Comparison of ENCODE assay signal across 32 mouse cellular contexts in genomic region chr6:29449858-29450257, GRCm38 (mm10). TPM values are rescaled to one million over a fixed set of nuclear protein-coding genes. Genes with fewer than 3 reads are reported as not detected.
A peak's percentile ranks its signal among the peaks of the same experiment; 100 is the strongest.
DNase-seq lines count a peak whose midpoint lies in the region; ATAC-seq and TF ChIP-seq lines count a peak whose summit lies in the region.
"Had no signal": no experiment of that assay in that cellular context is flagged by ENCODE, and none has a peak within 500 bp of the region (broad histone marks: within the 10 kb centered on the region; RNA-seq: fewer than 3 reads in every experiment).

No protein-coding gene starts in this region.

- TF ChIP-seq RAD21 in CH12.LX (IDR thresholded peaks at IDR 0.05; ENCODE audit: low read depth, low read length) (no peak; the same call in 1 of the 2 replicates), MEL (IDR thresholded peaks at IDR 0.05; ENCODE audit: low read depth, low read length) (no peak)

- H3K36me3 ChIP-seq in midbrain, postnatal 0 days (ENCODE audit: insufficient read depth, low read length): no peaks in the 10 kb centered on the region
- peaks cover 7% of the 10 kb centered on the region; the same call in 1 of the 2 replicates for H3K36me3 ChIP-seq in midbrain, embryonic 13.5 days
- H3K36me3 ChIP-seq in CH12.LX (replicated peaks in 1 of 2; ENCODE audit: control insufficient read depth in 1 of 2, insufficient read depth in 1 of 2, low read length in 1 of 2): peaks cover 9 to 17% of the 10 kb centered on the region in 2 experiments
- no peaks in the 10 kb centered on the region; a peak in 1 of 4 replicates for H3K36me3 ChIP-seq in MEL (ENCODE audit: control insufficient read depth in 1 of 2, insufficient read depth in 2 of 2, low read length in 2 of 2)

- no peaks in the 10 kb centered on the region for H3K4me1 ChIP-seq in midbrain, postnatal 0 days (ENCODE audit: insufficient read depth, low read length)
- no peaks in the 10 kb centered on the region for H3K4me1 ChIP-seq in midbrain, embryonic 13.5 days (replicated peaks)
- peaks cover 10 to 11% of the 10 kb centered on the region in 2 experiments for H3K4me1 ChIP-seq in CH12.LX (ENCODE audit: control insufficient read depth in 1 of 2, insufficient read depth in 2 of 2)
- H3K4me1 ChIP-seq in MEL (ENCODE audit: control insufficient read depth in 1 of 2, insufficient read depth in 2 of 2, low read length in 2 of 2): peaks cover 2 to 4% of the 10 kb centered on the region in 2 experiments; a peak in 2 of 4 replicates
- H3K4me1 ChIP-seq: hindbrain, embryonic 10.5 days; limb, embryonic 15.5 days; stomach, embryonic 15.5 days had no signal

- no peak for TF ChIP-seq CTCF in midbrain, postnatal 0 days (IDR thresholded peaks at IDR 0.05)
- TF ChIP-seq CTCF in CH12.LX (conservative IDR thresholded peaks at IDR 0.05 in 1 of 2, IDR thresholded peaks at IDR 0.05 in 1 of 2; ENCODE audit: low read depth in 2 of 2, low read length in 2 of 2) (0 out of 4 replicates have a peak, but pooled peaks of 1 of the 2 experiments have one; percentile 4), MEL (IDR thresholded peaks at IDR 0.05 in 2 of 3, conservative IDR thresholded peaks at IDR 0.05 in 1 of 3; ENCODE audit: control insufficient read depth in 1 of 3, insufficient read depth in 1 of 3, low read depth in 2 of 3, low read length in 3 of 3, poor library complexity in 1 of 3, severe bottlenecking in 1 of 3) (no peak)

- no peak for DNase-seq in midbrain, postnatal 0 days (ENCODE audit: low spot score)
- DNase-seq in CH12.LX (ENCODE audit: extremely low read depth): peak; percentile 83
- peak; percentile 88 for DNase-seq in MEL (ENCODE audit: low read depth, low spot score)
- DNase-seq in kidney, postnatal 14 days: no peak
- no peak for DNase-seq in kidney, adult 9 months
- no peak for DNase-seq in ovary, postnatal 36 days (ENCODE audit: low spot score)
- DNase-seq: adrenal gland, postnatal 10 days; cerebellum, adult 18-20 months; cerebellum, postnatal 25 days; left cerebral cortex, postnatal 4 days; lung, embryonic 14.5 days; lung, postnatal 36 days; thymus, postnatal 4 days had no signal

- no peak overlapping the region for H3K4me3 ChIP-seq in midbrain, postnatal 0 days (ENCODE audit: low read depth, low read length)
- no peak overlapping the region for H3K4me3 ChIP-seq in midbrain, embryonic 13.5 days (replicated peaks)
- H3K4me3 ChIP-seq in CH12.LX (replicated peaks in 1 of 3; ENCODE audit: low read depth in 2 of 3, low read length in 2 of 3, poor library complexity in 1 of 3) (peak overlapping the region in 2 of 3 experiments; percentile 39 to 49), MEL (ENCODE audit: control insufficient read depth in 1 of 2, insufficient read depth in 1 of 2, low read depth in 2 of 2, low read length in 2 of 2) (peak overlapping the region in 1 of 2 experiments; percentile 55; a peak in 2 of 4 replicates)
- H3K4me3 ChIP-seq: hindbrain, embryonic 10.5 days; left cerebral cortex, adult 2 months; limb, embryonic 15.5 days; stomach, embryonic 15.5 days had no signal

- TF ChIP-seq EP300 in CH12.LX (IDR thresholded peaks at IDR 0.05; ENCODE audit: low read length): no peak
- no peak for TF ChIP-seq EP300 in MEL (IDR thresholded peaks at IDR 0.05; ENCODE audit: low read depth in 1 of 2, low read length in 2 of 2)

- dilution Hi-C loops in CH12.LX (cut with MboI; ENCODE audit: extremely low pct_ligation_motif_present, extremely low pct_unique_long_range_greater_than_20kb, low sequenced_read_pairs): no loop called here

- no peaks in the 10 kb centered on the region for H3K79me2 ChIP-seq in CH12.LX (replicated peaks; ENCODE audit: control insufficient read depth, extremely low read depth, insufficient read depth, poor library complexity, severe bottlenecking)
- H3K79me2 ChIP-seq in MEL (ENCODE audit: control insufficient read depth, insufficient read depth, low read length, poor library complexity): no peaks in the 10 kb centered on the region

- in situ Hi-C loops in CH12.LX (cut with MboI; ENCODE audit: low pct_ligation_motif_present, low pct_unique_long_range_greater_than_20kb, low sequenced_read_pairs): loop anchor here (5.0 kb wide), 1 partner anchor 43 kb away; no protein-coding TSS in a partner anchor

- no peaks in the 10 kb centered on the region for H3K27me3 ChIP-seq in midbrain, postnatal 0 days (ENCODE audit: insufficient read depth, low read length)
- no peaks in the 10 kb centered on the region for H3K27me3 ChIP-seq in midbrain, embryonic 13.5 days
- H3K27me3 ChIP-seq in CH12.LX (replicated peaks) (peaks cover 2% of the 10 kb centered on the region), MEL (ENCODE audit: control insufficient read depth in 1 of 2, insufficient read depth in 2 of 2, low read length in 2 of 2) (no peaks in the 10 kb centered on the region)
- H3K27me3 ChIP-seq: limb, embryonic 15.5 days; Patski; stomach, embryonic 15.5 days had no signal

- 33% methylated on average over 4 of the region's 4 CpGs for WGBS in midbrain, postnatal 0 days
- 37% methylated on average over 4 of the region's 4 CpGs for WGBS in midbrain, embryonic 13.5 days

- 0 out of 2 replicates have a peak, but pooled peaks have one; percentile 33 for ATAC-seq in midbrain, postnatal 0 days (ENCODE audit: low FRiP score)
- no peak for ATAC-seq in midbrain, embryonic 13.5 days
- peak; percentile 45 for ATAC-seq in megakaryocyte progenitor cell, adult 5-6 weeks (replicated peaks; ENCODE audit: poor library complexity)
- ATAC-seq: forebrain, embryonic 14.5 days; intestine, postnatal 0 days; midbrain, embryonic 16.5 days; Patski had no signal

- no peak overlapping the region for H3K27ac ChIP-seq in midbrain, postnatal 0 days (ENCODE audit: low read depth, low read length)
- no peak overlapping the region for H3K27ac ChIP-seq in midbrain, embryonic 13.5 days
- H3K27ac ChIP-seq in CH12.LX (ENCODE audit: insufficient read depth, low read depth) (no peak overlapping the region), MEL (ENCODE audit: control insufficient read depth, low read depth, low read length) (no peak overlapping the region)
- H3K27ac ChIP-seq: hindbrain, embryonic 10.5 days; kidney, postnatal 0 days; left cerebral cortex, adult 2 months; limb, embryonic 15.5 days; liver, embryonic 14.5 days; stomach, embryonic 15.5 days had no signal

- TF ChIP-seq POLR2A in CH12.LX (IDR thresholded peaks at IDR 0.05; ENCODE audit: low read depth, low read length) (peak; percentile 73), MEL (IDR thresholded peaks at IDR 0.05; ENCODE audit: control insufficient read depth in 1 of 2, insufficient read depth in 1 of 2, low read depth in 1 of 2, low read length in 2 of 2, poor library complexity in 1 of 2) (peak in 1 of 2 experiments; percentile 56; a peak in 2 of 4 replicates)

- no peak overlapping the region for H3K9ac ChIP-seq in midbrain, postnatal 0 days (replicated peaks; ENCODE audit: low read length, poor library complexity, severe bottlenecking)
- H3K9ac ChIP-seq in midbrain, embryonic 13.5 days (replicated peaks): no peak overlapping the region
- H3K9ac ChIP-seq in CH12.LX (ENCODE audit: insufficient read depth, low read depth): peak overlapping the region; percentile 15; the same call in 1 of the 2 replicates
- no peak overlapping the region for H3K9ac ChIP-seq in MEL (ENCODE audit: control insufficient read depth, low read depth, low read length, poor library complexity, severe bottlenecking)
- H3K9ac ChIP-seq: limb, embryonic 15.5 days; liver, embryonic 14.5 days; lung, embryonic 14.5 days; stomach, embryonic 15.5 days had no signal

- no peaks in the 10 kb centered on the region for H3K9me3 ChIP-seq in midbrain, postnatal 0 days (ENCODE audit: low read length)
- no peaks in the 10 kb centered on the region for H3K9me3 ChIP-seq in midbrain, embryonic 13.5 days
- H3K9me3 ChIP-seq in CH12.LX (replicated peaks; ENCODE audit: low read length) (no peaks in the 10 kb centered on the region), MEL (replicated peaks; ENCODE audit: insufficient read depth, low read length) (no peaks in the 10 kb centered on the region)
- H3K9me3 ChIP-seq: hindbrain, embryonic 10.5 days; limb, embryonic 15.5 days; stomach, embryonic 15.5 days had no signal

- no peak overlapping the region for H3K4me2 ChIP-seq in midbrain, postnatal 0 days (ENCODE audit: low read depth, low read length, poor library complexity, severe bottlenecking)
- H3K4me2 ChIP-seq in midbrain, embryonic 13.5 days (replicated peaks): no peak overlapping the region
- no peak overlapping the region for H3K4me2 ChIP-seq in CH12.LX (ENCODE audit: insufficient read depth, low read depth, poor library complexity, severe bottlenecking)
- H3K4me2 ChIP-seq: heart, embryonic 11.5 days; limb, embryonic 15.5 days; lung, embryonic 14.5 days; stomach, embryonic 15.5 days had no signal

RNA-seq across cellular contexts. Expression of gene Flnc, which starts 16.8 kb away (rescaled TPM):
- 11.1 and 12.0 TPM in 2 replicates for total RNA-seq in midbrain, postnatal 0 days (2014; rRNA removed)
- polyA plus RNA-seq in midbrain, postnatal 0 days (2015; fragmentation: Nextera tagmentation; extraction: Ambion mirVana): 1.2 and 1.4 TPM in 2 replicates
- 2.8 and 3.8 TPM in 2 replicates for polyA plus RNA-seq in midbrain, embryonic 13.5 days (2015; fragmentation: Nextera tagmentation; extraction: Ambion mirVana)
- total RNA-seq in CH12.LX (2012; rRNA removed) (0.71 and 0.76 TPM in 2 replicates), CH12.LX (2014; rRNA removed) (0.22 and 0.24 TPM in 2 replicates), MEL (2012; rRNA removed) (0.26 and 0.27 TPM in 2 replicates)
- polyA plus RNA-seq in CH12.LX (2012; ENCODE audit: insufficient read length, low read depth) (0.56 and 0.60 TPM in 2 replicates), MEL (2012; ENCODE audit: insufficient read depth in 1 of 2, insufficient read length in 2 of 2, low read depth in 1 of 2, low replicate concordance in 2 of 2, missing spikeins in 1 of 2) (under 1 TPM in 1 of 2 experiments, not detected in 1; 0.31 TPM)
- total RNA-seq in megakaryocyte progenitor cell, adult 5-6 weeks (2015): not detected in 2 replicates
- not detected in 2 replicates for total RNA-seq in megakaryocyte progenitor cell, adult 5-6 weeks (2017)
- total RNA-seq: granulocyte monocyte progenitor cell, adult 5-6 weeks; neutrophil, adult 5-6 weeks had no signal

RNA-seq across cellular contexts. Expression of gene Atp6v1f, which starts 17.7 kb away (rescaled TPM):
- 262 and 302 TPM in 2 replicates for total RNA-seq in midbrain, postnatal 0 days (2014; rRNA removed)
- 361 and 388 TPM in 2 replicates for polyA plus RNA-seq in midbrain, postnatal 0 days (2015; fragmentation: Nextera tagmentation; extraction: Ambion mirVana)
- 309 and 328 TPM in 2 replicates for polyA plus RNA-seq in midbrain, embryonic 13.5 days (2015; fragmentation: Nextera tagmentation; extraction: Ambion mirVana)
- 308 and 328 TPM in 2 replicates for total RNA-seq in CH12.LX (2012; rRNA removed)
- total RNA-seq in CH12.LX (2014; rRNA removed): 367 and 373 TPM in 2 replicates
- polyA plus RNA-seq in CH12.LX (2012; ENCODE audit: insufficient read length, low read depth): 230 and 251 TPM in 2 replicates
- 289 and 312 TPM in 2 replicates for total RNA-seq in MEL (2012; rRNA removed)
- polyA plus RNA-seq in MEL (2012; ENCODE audit: insufficient read depth in 1 of 2, insufficient read length in 2 of 2, low read depth in 1 of 2, low replicate concordance in 2 of 2, missing spikeins in 1 of 2): 100 to 1,000 TPM in 1 of 2 experiments, not detected in 1; 349 TPM
- total RNA-seq in megakaryocyte progenitor cell, adult 5-6 weeks (2015): 205 and 206 TPM in 2 replicates
- total RNA-seq in megakaryocyte progenitor cell, adult 5-6 weeks (2017): 115 and 159 TPM in 2 replicates

RNA-seq across cellular contexts. Expression of gene Atp6v1fnb, which starts 21.4 kb away (rescaled TPM):
- total RNA-seq in midbrain, postnatal 0 days (2014; rRNA removed): 2.6 TPM in 1 of 2 replicates, not detected in the other
- polyA plus RNA-seq in midbrain, postnatal 0 days (2015; fragmentation: Nextera tagmentation; extraction: Ambion mirVana): 0.32 and 0.72 TPM in 2 replicates
- 0.47 and 0.53 TPM in 2 replicates for polyA plus RNA-seq in midbrain, embryonic 13.5 days (2015; fragmentation: Nextera tagmentation; extraction: Ambion mirVana)
- total RNA-seq in CH12.LX (2012; rRNA removed) (0.21 TPM in 1 of 2 replicates, not detected in the other), CH12.LX (2014; rRNA removed) (not detected in 2 replicates), MEL (2012; rRNA removed) (not detected in 2 replicates)
- polyA plus RNA-seq in CH12.LX (2012; ENCODE audit: insufficient read length, low read depth) (not detected in 2 replicates), MEL (2012; ENCODE audit: insufficient read depth in 1 of 2, insufficient read length in 2 of 2, low read depth in 1 of 2, low replicate concordance in 2 of 2, missing spikeins in 1 of 2) (under 1 TPM in 1 of 2 experiments, not detected in 1; 0.13 TPM)
- total RNA-seq in megakaryocyte progenitor cell, adult 5-6 weeks (2015): 0.79 TPM in 1 of 2 replicates, not detected in the other
- not detected in 2 replicates for total RNA-seq in megakaryocyte progenitor cell, adult 5-6 weeks (2017)
- total RNA-seq: gastrocnemius, adult 8-10 months; layer of hippocampus, postnatal 10 days had no signal
- polyA plus RNA-seq: embryonic facial prominence, embryonic 14.5 days; heart, embryonic 11.5 days; heart, postnatal 0 days; hindbrain, embryonic 10.5 days; intestine, postnatal 0 days; kidney, postnatal 0 days; limb, embryonic 15.5 days; liver, embryonic 14.5 days; lung, embryonic 14.5 days; Patski had no signal

RNA-seq across cellular contexts. Expression of gene Ccdc136, which starts 53.7 kb away (rescaled TPM):
- total RNA-seq in midbrain, postnatal 0 days (2014; rRNA removed): 54.4 and 77.6 TPM in 2 replicates
- polyA plus RNA-seq in midbrain, postnatal 0 days (2015; fragmentation: Nextera tagmentation; extraction: Ambion mirVana): 50.8 and 51.9 TPM in 2 replicates
- polyA plus RNA-seq in midbrain, embryonic 13.5 days (2015; fragmentation: Nextera tagmentation; extraction: Ambion mirVana): 28.6 and 30.4 TPM in 2 replicates
- 1.2 and 4.3 TPM in 2 replicates for total RNA-seq in CH12.LX (2012; rRNA removed)
- 0.28 and 0.64 TPM in 2 replicates for total RNA-seq in CH12.LX (2014; rRNA removed)
- polyA plus RNA-seq in CH12.LX (2012; ENCODE audit: insufficient read length, low read depth): 2.4 and 2.9 TPM in 2 replicates
- total RNA-seq in MEL (2012; rRNA removed): not detected in 2 replicates
- under 1 TPM in 1 of 2 experiments, not detected in 1; 0.22 TPM for polyA plus RNA-seq in MEL (2012; ENCODE audit: insufficient read depth in 1 of 2, insufficient read length in 2 of 2, low read depth in 1 of 2, low replicate concordance in 2 of 2, missing spikeins in 1 of 2)
- total RNA-seq in megakaryocyte progenitor cell, adult 5-6 weeks (2015): not detected in 2 replicates
- total RNA-seq in megakaryocyte progenitor cell, adult 5-6 weeks (2017): 0.41 TPM in 1 of 2 replicates, not detected in the other
- total RNA-seq: granulocyte monocyte progenitor cell, adult 5-6 weeks; neutrophil, adult 5-6 weeks had no signal

RNA-seq across cellular contexts. Expression of gene Kcp, which starts 57.9 kb away (rescaled TPM):
- total RNA-seq in midbrain, postnatal 0 days (2014; rRNA removed): 16.3 and 27.0 TPM in 2 replicates
- polyA plus RNA-seq in midbrain, postnatal 0 days (2015; fragmentation: Nextera tagmentation; extraction: Ambion mirVana): 8.9 and 9.0 TPM in 2 replicates
- 11.7 and 14.0 TPM in 2 replicates for polyA plus RNA-seq in midbrain, embryonic 13.5 days (2015; fragmentation: Nextera tagmentation; extraction: Ambion mirVana)
- total RNA-seq in CH12.LX (2012; rRNA removed): 0.59 and 0.64 TPM in 2 replicates
- total RNA-seq in CH12.LX (2014; rRNA removed): not detected in 2 replicates
- polyA plus RNA-seq in CH12.LX (2012; ENCODE audit: insufficient read length, low read depth): 0.49 and 0.51 TPM in 2 replicates
- total RNA-seq in MEL (2012; rRNA removed): 1.0 and 1.3 TPM in 2 replicates
- polyA plus RNA-seq in MEL (2012; ENCODE audit: insufficient read depth in 1 of 2, insufficient read length in 2 of 2, low read depth in 1 of 2, low replicate concordance in 2 of 2, missing spikeins in 1 of 2): 1 to 10 TPM in 1 of 2 experiments, not detected in 1; 6.9 TPM
- 0.05 TPM in 1 of 2 replicates, not detected in the other for total RNA-seq in megakaryocyte progenitor cell, adult 5-6 weeks (2015)
- 0.50 TPM in 1 of 2 replicates, not detected in the other for total RNA-seq in megakaryocyte progenitor cell, adult 5-6 weeks (2017)

Comparison
In these comparisons a context has a peak if more than half of its experiments do, and no peak if none do; other contexts are left out.
1. DNase-seq: peak in CH12.LX (single experiment) and MEL (single experiment); none in midbrain, postnatal 0 days (single experiment), kidney, postnatal 14 days (single experiment), kidney, adult 9 months (single experiment) and ovary, postnatal 36 days (single experiment).
2. H3K4me3 ChIP-seq: peak in CH12.LX (2 of 3); none in midbrain, postnatal 0 days (single experiment) and midbrain, embryonic 13.5 days (single experiment).